Mouse (Mus musculus): ENCODE measurements around the gene Cstf2. TPM values are rescaled to one million over a fixed set of nuclear protein-coding genes. Genes with fewer than 3 reads are reported as not detected.

Cstf2 gene
- polyA plus RNA-seq (2014; fragmentation: Nextera tagmentation; extraction: Ambion mirVana), result 64.3 and 64.5 TPM in 2 replicates

- Histone ChIP-seq H3K4me1 (ENCODE audit: control insufficient read depth, insufficient read depth, low read length) (no peaks in the 10 kb centered on the region), H3K27me3 (ENCODE audit: control insufficient read depth, insufficient read depth, low read length) (no peaks in the 10 kb centered on the region), H3K36me3 (ENCODE audit: control insufficient read depth, insufficient read depth, low read length) (no peaks in the 10 kb centered on the region), H3K9me3 (ENCODE audit: control insufficient read depth, low read length) (no peaks in the 10 kb centered on the region), H3K4me3 (ENCODE audit: low read depth, low read length) (peak within 1 kb of the TSS; percentile 50), H3K4me2 (ENCODE audit: low read depth, severe bottlenecking) (peak within 1 kb of the TSS; percentile 39), H3K27ac (replicated peaks; ENCODE audit: low read depth, low read length) (peak within 1 kb of the TSS; percentile 87), H3K9ac (ENCODE audit: low read length) (peak within 1 kb of the TSS; percentile 69)
- ATAC-seq (ENCODE audit: insufficient number of reproducible peaks, low FRiP score, low TSS enrichment, low read depth) (peak; percentile 96), DNase-seq (ENCODE audit: low spot score) (peak; percentile 92)
- 16% methylated on average over 64 of the region's 77 CpGs for WGBS
Observed at GRCm38 (mm10) chrX:134058987-134059712, at the start of gene Cstf2. Cstf2 (plus strand) TSS chrX:134059187.

GRCm38 (mm10) chrX:134019005-134019404 is 40.0 kb upstream of the Cstf2 start:
- H3K4me2 ChIP-seq (ENCODE audit: low read depth, severe bottlenecking), result no peak overlapping the region
- DNase-seq (ENCODE audit: low spot score), result peak; percentile 74
- H3K36me3 ChIP-seq (ENCODE audit: control insufficient read depth, insufficient read depth, low read length), result no peaks in the 10 kb centered on the region
- ATAC-seq (ENCODE audit: insufficient number of reproducible peaks, low FRiP score, low TSS enrichment, low read depth), result no peak
- H3K9ac ChIP-seq (ENCODE audit: low read length), result no peak overlapping the region
- no peaks in the 10 kb centered on the region for H3K27me3 ChIP-seq (ENCODE audit: control insufficient read depth, insufficient read depth, low read length)
- WGBS, result 16% methylated on average over 9 of the region's 9 CpGs
- H3K27ac ChIP-seq (replicated peaks; ENCODE audit: low read depth, low read length), result no peak overlapping the region
- H3K4me1 ChIP-seq (ENCODE audit: control insufficient read depth, insufficient read depth, low read length), result no peaks in the 10 kb centered on the region
- no peaks in the 10 kb centered on the region for H3K9me3 ChIP-seq (ENCODE audit: control insufficient read depth, low read length)
- H3K4me3 ChIP-seq (ENCODE audit: low read depth, low read length), result no peak overlapping the region

- Histone ChIP-seq H3K27ac (replicated peaks; ENCODE audit: low read depth, low read length) (no peak overlapping the region), H3K4me2 (ENCODE audit: low read depth, severe bottlenecking) (no peak overlapping the region), H3K36me3 (ENCODE audit: control insufficient read depth, insufficient read depth, low read length) (no peaks in the 10 kb centered on the region), H3K9ac (ENCODE audit: low read length) (no peak overlapping the region), H3K9me3 (ENCODE audit: control insufficient read depth, low read length) (no peaks in the 10 kb centered on the region), H3K4me3 (ENCODE audit: low read depth, low read length) (no peak overlapping the region), H3K4me1 (ENCODE audit: control insufficient read depth, insufficient read depth, low read length) (no peaks in the 10 kb centered on the region), H3K27me3 (ENCODE audit: control insufficient read depth, insufficient read depth, low read length) (no peaks in the 10 kb centered on the region)
- ATAC-seq (ENCODE audit: insufficient number of reproducible peaks, low FRiP score, low TSS enrichment, low read depth) (no peak), DNase-seq (ENCODE audit: low spot score) (no peak)
- WGBS, result 67% methylated on average over 5 of the region's 5 CpGs
Observed at GRCm38 (mm10) chrX:134020664-134021063, 38.3 kb upstream of the Cstf2 start.

- no peaks in the 10 kb centered on the region for H3K27me3 ChIP-seq (ENCODE audit: control insufficient read depth, insufficient read depth, low read length)
- no peak overlapping the region for H3K4me3 ChIP-seq (ENCODE audit: low read depth, low read length)
- DNase-seq (ENCODE audit: low spot score), result no peak
- no peaks in the 10 kb centered on the region for H3K36me3 ChIP-seq (ENCODE audit: control insufficient read depth, insufficient read depth, low read length)
- H3K4me1 ChIP-seq (ENCODE audit: control insufficient read depth, insufficient read depth, low read length), result no peaks in the 10 kb centered on the region
- no peaks in the 10 kb centered on the region for H3K9me3 ChIP-seq (ENCODE audit: control insufficient read depth, low read length)
- no peak for ATAC-seq (ENCODE audit: insufficient number of reproducible peaks, low FRiP score, low TSS enrichment, low read depth)
- WGBS, result 68% methylated on average over 1 of the region's 1 CpGs
- no peak overlapping the region for H3K27ac ChIP-seq (replicated peaks; ENCODE audit: low read depth, low read length)
- H3K9ac ChIP-seq (ENCODE audit: low read length), result no peak overlapping the region
- H3K4me2 ChIP-seq (ENCODE audit: low read depth, severe bottlenecking), result no peak overlapping the region
Observed at GRCm38 (mm10) chrX:134048994-134049393, 10.0 kb upstream of the Cstf2 start.

- ATAC-seq (ENCODE audit: insufficient number of reproducible peaks, low FRiP score, low TSS enrichment, low read depth) (no peak), DNase-seq (ENCODE audit: low spot score) (no peak)
- Histone ChIP-seq H3K27me3 (ENCODE audit: control insufficient read depth, insufficient read depth, low read length) (no peaks in the 10 kb centered on the region), H3K4me3 (ENCODE audit: low read depth, low read length) (no peak overlapping the region), H3K27ac (replicated peaks; ENCODE audit: low read depth, low read length) (no peak overlapping the region), H3K4me2 (ENCODE audit: low read depth, severe bottlenecking) (no peak overlapping the region), H3K36me3 (ENCODE audit: control insufficient read depth, insufficient read depth, low read length) (no peaks in the 10 kb centered on the region), H3K4me1 (ENCODE audit: control insufficient read depth, insufficient read depth, low read length) (no peaks in the 10 kb centered on the region), H3K9ac (ENCODE audit: low read length) (no peak overlapping the region), H3K9me3 (ENCODE audit: control insufficient read depth, low read length) (no peaks in the 10 kb centered on the region)
- 87% methylated on average over 2 of the region's 2 CpGs for WGBS
Observed at GRCm38 (mm10) chrX:134056897-134057296, 2.1 kb upstream of the Cstf2 start.

- Histone ChIP-seq H3K9ac (ENCODE audit: low read length) (no peak overlapping the region; the same call in 1 of the 2 replicates), H3K9me3 (ENCODE audit: control insufficient read depth, low read length) (no peaks in the 10 kb centered on the region), H3K4me2 (ENCODE audit: low read depth, severe bottlenecking) (no peak overlapping the region), H3K36me3 (ENCODE audit: control insufficient read depth, insufficient read depth, low read length) (no peaks in the 10 kb centered on the region), H3K27me3 (ENCODE audit: control insufficient read depth, insufficient read depth, low read length) (no peaks in the 10 kb centered on the region), H3K4me3 (ENCODE audit: low read depth, low read length) (peak overlapping the region; percentile 50; the same call in 1 of the 2 replicates), H3K4me1 (ENCODE audit: control insufficient read depth, insufficient read depth, low read length) (no peaks in the 10 kb centered on the region), H3K27ac (replicated peaks; ENCODE audit: low read depth, low read length) (no peak overlapping the region)
- 80% methylated on average over 14 of the region's 14 CpGs for WGBS
- no peak for DNase-seq (ENCODE audit: low spot score)
- 0 out of 2 replicates have a peak, but pooled peaks have one; percentile 23 for ATAC-seq (ENCODE audit: insufficient number of reproducible peaks, low FRiP score, low TSS enrichment, low read depth)
Observed at GRCm38 (mm10) chrX:134058040-134058875, 729 bp upstream of the Cstf2 start.

GRCm38 (mm10) chrX:134059764-134060163 is 777 bp downstream of the Cstf2 start:
- H3K36me3 ChIP-seq (ENCODE audit: control insufficient read depth, insufficient read depth, low read length), result no peaks in the 10 kb centered on the region
- H3K4me1 ChIP-seq (ENCODE audit: control insufficient read depth, insufficient read depth, low read length), result no peaks in the 10 kb centered on the region
- 15% methylated on average over 10 of the region's 10 CpGs for whole genome bisulfite sequencing
- H3K9me3 ChIP-seq (ENCODE audit: control insufficient read depth, low read length), result no peaks in the 10 kb centered on the region
- peak overlapping the region; percentile 39 for H3K4me2 ChIP-seq (ENCODE audit: low read depth, severe bottlenecking)
- DNase-seq (ENCODE audit: low spot score), result peak; percentile 28
- peak overlapping the region; percentile 50 for H3K4me3 ChIP-seq (ENCODE audit: low read depth, low read length)
- H3K9ac ChIP-seq (ENCODE audit: low read length), result peak overlapping the region; percentile 69
- H3K27me3 ChIP-seq (ENCODE audit: control insufficient read depth, insufficient read depth, low read length), result no peaks in the 10 kb centered on the region
- peak; percentile 18; the same call in 1 of the 2 replicates for ATAC-seq (ENCODE audit: insufficient number of reproducible peaks, low FRiP score, low TSS enrichment, low read depth)
- peak overlapping the region; percentile 87 for H3K27ac ChIP-seq (replicated peaks; ENCODE audit: low read depth, low read length)

- DNase-seq (ENCODE audit: low spot score) (no peak), ATAC-seq (ENCODE audit: insufficient number of reproducible peaks, low FRiP score, low TSS enrichment, low read depth) (no peak)
- no peak overlapping the region for H3K4me3 ChIP-seq (ENCODE audit: low read depth, low read length)
- no peak overlapping the region for H3K4me2 ChIP-seq (ENCODE audit: low read depth, severe bottlenecking)
- no peak overlapping the region for H3K9ac ChIP-seq (ENCODE audit: low read length)
- no peaks in the 10 kb centered on the region for H3K9me3 ChIP-seq (ENCODE audit: control insufficient read depth, low read length)
- H3K36me3 ChIP-seq (ENCODE audit: control insufficient read depth, insufficient read depth, low read length), result peaks cover 2% of the 10 kb centered on the region; the same call in 1 of the 2 replicates
- no peaks in the 10 kb centered on the region for H3K4me1 ChIP-seq (ENCODE audit: control insufficient read depth, insufficient read depth, low read length)
- H3K27ac ChIP-seq (replicated peaks; ENCODE audit: low read depth, low read length), result no peak overlapping the region
- H3K27me3 ChIP-seq (ENCODE audit: control insufficient read depth, insufficient read depth, low read length), result no peaks in the 10 kb centered on the region
- 80% methylated on average over 1 of the region's 1 CpGs for WGBS
Observed at GRCm38 (mm10) chrX:134085453-134085852, 26.5 kb downstream of the Cstf2 start.
